Mouse (Mus musculus) forebrain, postnatal 0 days (tissue): ENCODE data around the gene Zfp14. TPM values are rescaled to one million over a fixed set of nuclear protein-coding genes. Genes with fewer than 3 reads are reported as not detected.

Experiments used
- ATAC-seq: fragments of 200-750 bp; cut with Nextera tagmentation; 2 replicates; pipeline ENCODE4 v1.8.0; 2017; ENCODE audit warnings: mild to moderate bottlenecking, moderate library complexity
- DNase-seq: peaks from one replicate; pipeline ENCODE4 v3.0.0-alpha.2; 2015
- H3K27ac ChIP-seq: fragments of 300-500 bp; sonication (generic); 2 replicates; pipeline ENCODE4 v1.5.1; 2014; ENCODE audit warnings: low read depth, mild to moderate bottlenecking, antibody characterized with exemption, low read length, moderate library complexity, mixed read lengths
- H3K27me3 ChIP-seq: fragments of 300-500 bp; sonication (generic); 2 replicates; pipeline ENCODE4 v1.6.1; 2014; ENCODE audit warnings: mild to moderate bottlenecking, low read length, mixed read lengths; ENCODE audit not compliant: insufficient read depth
- H3K36me3 ChIP-seq: fragments of 300-500 bp; sonication (generic); 2 replicates; pipeline ENCODE4 v1.6.1; 2014; ENCODE audit warnings: mild to moderate bottlenecking, moderate library complexity; ENCODE audit not compliant: insufficient read depth
- H3K4me1 ChIP-seq: fragments of 300-500 bp; sonication (generic); 2 replicates; pipeline ENCODE4 v1.6.1; 2014; ENCODE audit warnings: antibody characterized with exemption; ENCODE audit not compliant: insufficient read depth
- H3K4me2 ChIP-seq: fragments of 300-500 bp; sonication (generic); 2 replicates; pipeline ENCODE4 v1.6.1; 2014; ENCODE audit warnings: low read depth, mild to moderate bottlenecking, moderate library complexity
- H3K4me3 ChIP-seq: fragments of 300-500 bp; sonication (generic); 2 replicates; pipeline ENCODE4 v1.5.1; 2014; ENCODE audit warnings: low read depth, low read length, mixed read lengths
- H3K9ac ChIP-seq: fragments of 300-500 bp; sonication (generic); 2 replicates; pipeline ENCODE4 v1.6.1; 2014; ENCODE audit warnings: mild to moderate bottlenecking
- H3K9me3 ChIP-seq: fragments of 300-500 bp; sonication (generic); 2 replicates; pipeline ENCODE4 v1.6.1; 2016; ENCODE audit warnings: low read length
- CTCF ChIP-seq: sonication (generic); IDR thresholded peaks from 2 replicates; pipeline ENCODE4 v1.5.1; 2016; ENCODE audit warnings: antibody characterized with exemption, control low read depth, low read depth
- WGBS: fragments of 180-500 bp; shearing (Covaris S2); extraction: QIAGEN DNeasy Blood & Tissue Kit; methylation state at CpG from one replicate; pipeline ENCODE4 v1.1.7; 2014; 5-methylcytosine and 5-hydroxymethylcytosine counted together
- polyA plus RNA-seq: library from polyadenylated mRNA; unstranded; fragments of >200 nt; fragmentation: Nextera tagmentation; extraction: Ambion mirVana; gene quantifications from 2 replicates; pipeline ENCODE4 v1.2.1, GENCODE M21; 2015
- total RNA-seq: library from RNA; depleted of rRNA; stranded (reverse); fragments of >200 nt; gene quantifications from 2 replicates; pipeline ENCODE4 v1.2.3, GENCODE M21; 2014

Gene Zfp14
- total and polyA plus RNA-seq, 2 experiments from 2014 or later = 6.9 to 13.2 TPM

- Histone ChIP-seq H3K27ac (no peak overlapping the region), H3K27me3 (no peaks in the 10 kb centered on the region), H3K9ac (no peak overlapping the region), H3K4me3 (no peak overlapping the region), H3K36me3 (peaks cover 22% of the 10 kb centered on the region), H3K9me3 (no peaks in the 10 kb centered on the region), H3K4me1 (no peaks in the 10 kb centered on the region), H3K4me2 (no peak overlapping the region)
- TF ChIP-seq CTCF = no peak
- 83% methylated on average over 10 of the region's 10 CpGs for WGBS
- ATAC-seq (no peak), DNase-seq (no peak)
Measured at GRCm38 (mm10) chr7:30010551-30011195, 40.5 kb downstream of the Zfp14 start.

- Histone ChIP-seq H3K4me1 (no peaks in the 10 kb centered on the region), H3K27ac (no peak overlapping the region), H3K36me3 (peaks cover 11% of the 10 kb centered on the region; the same call in 1 of the 2 replicates), H3K9me3 (no peaks in the 10 kb centered on the region), H3K4me2 (no peak overlapping the region), H3K4me3 (no peak overlapping the region), H3K9ac (no peak overlapping the region), H3K27me3 (no peaks in the 10 kb centered on the region)
- TF ChIP-seq CTCF = no peak
- DNase-seq (peak; percentile 54), ATAC-seq (peak; percentile 73)
- WGBS = 48% methylated on average over 21 of the region's 21 CpGs
Measured at GRCm38 (mm10) chr7:30009321-30010085, 41.7 kb downstream of the Zfp14 start.

- Histone ChIP-seq H3K4me1 (no peaks in the 10 kb centered on the region), H3K4me2 (no peak overlapping the region), H3K27ac (no peak overlapping the region), H3K36me3 (peaks cover under 1% of the 10 kb centered on the region; the same call in 1 of the 2 replicates), H3K9me3 (no peaks in the 10 kb centered on the region), H3K27me3 (no peaks in the 10 kb centered on the region), H3K4me3 (no peak overlapping the region), H3K9ac (no peak overlapping the region)
- WGBS = 76% methylated on average over 6 of the region's 6 CpGs
- no peak for ATAC-seq
- no peak for TF ChIP-seq CTCF
- DNase-seq = peak; percentile 9
Measured at GRCm38 (mm10) chr7:30008020-30008690, 43.0 kb downstream of the Zfp14 start.

DNA sequence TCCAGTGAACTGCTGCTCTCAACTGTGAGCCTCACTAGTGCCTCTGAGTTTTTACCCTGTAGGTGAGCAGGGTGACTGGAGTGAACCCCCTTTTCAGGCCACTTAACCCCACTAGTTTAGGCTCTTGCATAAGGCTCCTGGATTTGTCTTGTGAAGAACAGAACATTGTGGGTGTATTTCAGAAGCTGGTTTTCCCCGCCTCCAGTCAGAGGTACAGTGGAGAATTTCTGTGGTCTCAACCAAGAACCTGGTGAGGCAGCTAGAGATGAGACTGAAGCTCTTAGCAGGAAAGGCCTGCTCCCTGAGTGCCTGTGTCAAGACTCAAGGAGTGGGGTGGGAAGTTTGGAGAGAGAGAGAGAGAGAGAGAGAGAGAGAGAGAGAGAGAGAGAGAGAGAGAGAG is 43.6 kb downstream of the Zfp14 start:
- Histone ChIP-seq H3K4me3 (no peak overlapping the region), H3K9ac (no peak overlapping the region), H3K27me3 (no peaks in the 10 kb centered on the region), H3K4me1 (no peaks in the 10 kb centered on the region), H3K36me3 (peaks cover 4% of the 10 kb centered on the region; the same call in 1 of the 2 replicates), H3K4me2 (no peak overlapping the region), H3K27ac (no peak overlapping the region), H3K9me3 (no peaks in the 10 kb centered on the region)
- TF ChIP-seq CTCF = no peak
- DNase-seq = no peak
- no peak for ATAC-seq
- WGBS = 94% methylated on average over 1 of the region's 1 CpGs

DNA sequence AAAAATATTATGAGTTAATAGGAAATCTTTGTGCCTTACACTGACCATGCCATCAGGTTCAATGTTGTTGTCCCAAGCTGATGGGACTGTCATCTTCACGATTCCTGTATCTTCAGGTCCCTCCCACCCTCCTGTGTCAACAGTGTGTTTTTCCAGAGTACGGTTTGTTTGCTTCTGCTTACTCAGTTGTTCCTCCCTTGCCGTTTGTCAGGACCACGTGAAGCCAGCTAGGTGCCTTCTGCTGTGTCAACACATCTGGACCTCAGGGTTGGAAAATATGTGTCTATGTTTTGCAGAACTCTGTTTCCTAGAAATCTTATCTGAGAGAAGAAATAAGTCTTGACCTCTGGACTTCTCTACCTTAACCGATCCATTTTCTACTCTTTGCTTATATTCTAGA is 50.6 kb downstream of the Zfp14 start:
- H3K4me3 ChIP-seq = no peak overlapping the region
- no peaks in the 10 kb centered on the region for H3K9me3 ChIP-seq
- no peak overlapping the region for H3K4me2 ChIP-seq
- DNase-seq (no peak), ATAC-seq (no peak)
- H3K27me3 ChIP-seq = no peaks in the 10 kb centered on the region
- TF ChIP-seq CTCF = no peak
- peaks cover 22% of the 10 kb centered on the region for H3K36me3 ChIP-seq
- H3K4me1 ChIP-seq = no peaks in the 10 kb centered on the region
- WGBS = 88% methylated on average over 5 of the region's 5 CpGs
- H3K9ac ChIP-seq = no peak overlapping the region
- H3K27ac ChIP-seq = no peak overlapping the region

- peaks cover 32% of the 10 kb centered on the region for H3K36me3 ChIP-seq
- no peak overlapping the region for H3K4me2 ChIP-seq
- 92% methylated on average over 8 of the region's 8 CpGs for WGBS
- H3K27me3 ChIP-seq = no peaks in the 10 kb centered on the region
- TF ChIP-seq CTCF = no peak
- no peak overlapping the region for H3K27ac ChIP-seq
- ATAC-seq = no peak
- no peak for DNase-seq
- H3K4me1 ChIP-seq = no peaks in the 10 kb centered on the region
- no peak overlapping the region for H3K9ac ChIP-seq
- no peaks in the 10 kb centered on the region for H3K9me3 ChIP-seq
- no peak overlapping the region for H3K4me3 ChIP-seq
Measured at GRCm38 (mm10) chr7:29995134-29995533, 56.0 kb downstream of the Zfp14 start.

DNA sequence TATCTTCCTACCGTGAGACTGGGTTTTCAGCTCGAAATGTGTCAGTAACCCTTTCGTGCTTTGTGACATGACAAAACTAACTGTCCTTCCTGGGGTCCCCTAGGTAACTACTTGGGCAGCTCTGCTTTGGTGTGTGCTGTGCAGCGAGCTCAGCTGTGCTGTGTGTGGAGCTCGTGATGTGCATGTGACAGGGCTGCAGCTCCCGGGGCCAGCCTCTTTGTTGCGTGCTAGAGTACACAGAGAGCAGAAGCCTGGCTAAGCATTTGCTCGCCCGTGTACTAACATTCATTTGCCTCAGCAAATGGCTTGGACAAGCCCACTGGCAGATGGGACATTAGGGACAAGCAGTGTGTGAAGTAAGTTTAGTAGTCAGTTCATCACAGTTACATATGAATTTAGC is 57.8 kb downstream of the Zfp14 start:
- ATAC-seq = no peak
- Histone ChIP-seq H3K27ac (no peak overlapping the region), H3K27me3 (no peaks in the 10 kb centered on the region), H3K4me1 (no peaks in the 10 kb centered on the region), H3K4me2 (no peak overlapping the region), H3K36me3 (peaks cover 33% of the 10 kb centered on the region), H3K9ac (no peak overlapping the region), H3K4me3 (no peak overlapping the region), H3K9me3 (no peaks in the 10 kb centered on the region)
- DNase-seq = no peak
- TF ChIP-seq CTCF = no peak
- WGBS = 98% methylated on average over 9 of the region's 9 CpGs
